Mouse (Mus musculus): ENCODE results near the gene Gm20824. TPM values are rescaled to one million over a fixed set of nuclear protein-coding genes. Genes with fewer than 3 reads are reported as not detected.
"Not testable (repeated sequence)": the region's sequence is repeated elsewhere in the genome, so short reads cannot be mapped to it uniquely, and the experiment has no call there.

Gene Gm20824
- polyA plus RNA-seq (2015; fragmentation: Nextera tagmentation; extraction: Ambion mirVana) = not detected in 2 replicates

- not testable (repeated sequence) for H3K36me3 ChIP-seq (replicated peaks); H3K9me3 ChIP-seq; ATAC-seq (replicated peaks); H3K9ac ChIP-seq; H3K4me2 ChIP-seq; H3K27me3 ChIP-seq (replicated peaks); H3K4me3 ChIP-seq; H3K4me1 ChIP-seq; H3K27ac ChIP-seq
- WGBS = no CpG with 5 or more reads among the region's 6 CpGs
Observed at GRCm38 (mm10) chrY:8257607-8258006, at the start of gene Gm20824. Gene Gm20824, plus strand, starts transcription at chrY:8257907.

Other genes with a start within 250 kb of the Gm20824 start
- gene Gm20825, start 186.4 kb upstream of the Gm20824 start, polyA plus RNA-seq (2015; fragmentation: Nextera tagmentation; extraction: Ambion mirVana) = not detected in 2 replicates